Mouse (Mus musculus) G1E (cell line): ENCODE measurements around the gene Sema3b.

ENCODE experiments used
- CTCF ChIP-seq: IDR thresholded peaks from 2 replicates; pipeline ENCODE4 v1.5.1; 2012; ENCODE audit warnings: low read depth, low read length, inconsistent platforms, mixed read lengths
- GATA1 ChIP-seq: IDR thresholded peaks from 2 replicates; pipeline ENCODE4 v1.6.1; 2012; ENCODE audit warnings: borderline replicate concordance, low read length, inconsistent platforms, mixed read lengths
- GATA2 ChIP-seq: IDR thresholded peaks from 2 replicates; pipeline ENCODE4 v1.6.1; 2012; ENCODE audit warnings: low read depth, low read length, inconsistent platforms, borderline replicate concordance
- POLR2AphosphoS5 ChIP-seq: IDR thresholded peaks from 2 replicates; pipeline ENCODE4 v1.6.1; 2012; ENCODE audit warnings: low read depth, low read length, inconsistent platforms; ENCODE audit not compliant: insufficient replicate concordance
- TAL1 ChIP-seq: conservative IDR thresholded peaks from 2 replicates; pipeline ENCODE4 v1.6.1; 2012; ENCODE audit warnings: low read depth, low read length, inconsistent platforms, mixed read lengths

DNA sequence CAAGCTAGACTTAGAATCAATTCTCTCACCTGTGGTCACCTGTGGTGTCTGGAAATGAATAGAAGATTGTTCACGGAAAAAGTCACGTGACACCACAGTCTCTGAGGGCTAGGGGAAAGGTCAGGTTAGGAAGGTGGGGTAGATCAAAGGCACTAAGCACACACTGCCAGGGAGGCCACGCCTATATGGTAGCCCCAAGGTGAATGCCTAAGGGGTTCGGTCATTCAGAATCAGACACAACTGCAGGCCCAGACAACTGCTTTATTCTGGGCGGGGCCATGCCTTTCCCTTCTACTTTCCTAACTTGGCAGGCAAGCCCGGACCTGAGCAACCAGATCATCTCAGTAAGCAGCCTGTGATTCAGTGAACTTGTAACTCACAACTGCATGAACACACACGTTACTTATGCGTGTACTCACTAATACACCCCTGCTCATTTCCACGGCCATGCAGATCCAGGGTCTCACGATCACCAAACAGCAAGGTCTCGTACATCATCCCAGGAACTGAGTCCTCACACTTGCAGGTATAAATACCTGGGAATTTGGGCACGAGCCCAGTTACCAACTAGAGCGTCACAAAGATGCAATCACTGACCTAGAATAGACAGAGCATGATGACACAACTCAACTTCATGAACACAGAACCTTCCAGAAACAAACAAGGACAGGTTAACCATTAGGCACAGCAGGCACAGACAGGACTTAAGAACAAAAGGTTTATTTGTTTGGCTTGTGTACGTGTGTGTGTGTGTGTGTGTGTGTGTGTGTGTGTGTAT lies 33.3 kb downstream of the Sema3b start:
- TF ChIP-seq CTCF: no peak
- TF ChIP-seq POLR2AphosphoS5: no peak
- TF ChIP-seq TAL1: no peak
- TF ChIP-seq GATA1: no peak
- TF ChIP-seq GATA2: no peak
